Mouse (Mus musculus): ENCODE results near the gene Cfap161.

DNA sequence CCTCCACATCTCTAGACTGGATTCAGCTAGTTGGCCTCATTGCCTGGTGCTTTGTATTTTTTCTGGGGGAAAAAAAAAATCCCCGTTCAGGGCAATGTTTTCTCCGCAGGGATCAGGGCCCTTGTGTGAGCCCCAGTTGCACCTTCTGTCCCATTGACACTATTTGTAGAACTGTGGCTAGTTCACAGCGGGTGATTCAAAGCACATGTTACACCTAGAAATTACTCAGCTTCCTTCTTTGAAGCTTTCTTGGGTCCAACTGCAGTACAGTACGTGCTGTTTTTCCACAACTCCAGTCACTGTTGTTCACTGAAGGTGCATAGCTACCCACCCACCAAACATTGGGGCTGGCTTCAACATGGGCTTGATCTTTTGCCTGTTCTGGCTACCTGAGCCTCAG lies 9.1 kb upstream of the Cfap161 start:
- TF ChIP-seq CTCF (IDR thresholded peaks at IDR 0.05; ENCODE audit: low read depth, low read length) (no peak), POLR2A (IDR thresholded peaks at IDR 0.05; ENCODE audit: borderline replicate concordance, low read depth, low read length) (no peak)
